In the genomic region with DNA sequence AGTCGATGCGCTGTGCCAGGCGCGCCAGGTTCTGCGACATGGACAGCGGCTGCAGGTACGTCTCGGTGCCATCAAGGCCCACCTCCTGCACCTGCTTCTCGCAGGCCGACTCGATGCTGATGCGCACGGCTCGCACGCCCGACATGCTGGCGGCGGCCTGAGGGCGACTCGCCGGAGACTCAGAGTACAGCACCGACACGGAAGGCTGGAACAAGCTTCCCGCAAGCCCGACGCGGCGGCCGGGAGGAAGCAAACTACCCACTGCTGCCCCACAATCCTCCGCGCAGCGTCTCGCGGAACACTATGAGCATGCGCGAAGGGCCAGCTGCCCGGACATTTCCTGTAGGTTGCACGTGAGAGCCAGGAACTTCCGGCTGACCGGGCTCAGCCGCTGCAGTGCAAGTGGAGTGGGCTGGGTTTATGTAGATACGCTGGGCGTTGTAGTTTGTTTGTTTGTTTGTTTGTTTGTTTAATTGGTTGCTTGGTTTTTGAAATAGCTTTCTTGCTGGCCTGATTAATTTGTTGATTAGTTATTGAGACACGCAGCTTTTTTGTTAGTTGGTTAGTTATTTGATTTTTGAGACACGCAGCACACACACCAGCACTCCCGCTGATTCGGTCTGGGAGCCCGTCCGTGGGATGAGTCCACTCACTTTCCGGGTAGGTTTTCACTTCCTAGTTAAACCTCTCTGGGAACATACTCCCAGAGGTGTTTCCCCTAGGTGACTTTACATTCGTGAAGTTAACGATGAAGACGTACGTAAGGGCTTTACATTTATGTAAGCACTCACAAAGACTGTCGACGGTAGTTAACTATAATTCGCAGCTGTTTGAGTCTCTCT, we compare ENCODE assay signal across 8 mouse cellular contexts. TPM values are rescaled to one million over a fixed set of nuclear protein-coding genes. Genes with fewer than 3 reads are reported as not detected.
DNase-seq lines count a peak whose midpoint lies in the region; ATAC-seq lines count a peak whose summit lies in the region.

A gene (minus strand): TSS at position 283 of the 842 bp plus-strand sequence.

- peaks cover 12% of the 10 kb centered on the region for H3K36me3 ChIP-seq in lung, embryonic 16.5 days (ENCODE audit: control insufficient read depth, insufficient read depth, low read length)

- H3K27ac ChIP-seq in lung, embryonic 16.5 days (ENCODE audit: low read length): peak within 1 kb of the TSS; percentile 91

- H3K9ac ChIP-seq in lung, embryonic 16.5 days (ENCODE audit: low read length): peak within 1 kb of the TSS; percentile 99

- peak; percentile 95 to 96 for ATAC-seq in hematopoietic stem cell, adult 5-6 weeks (replicated peaks in 1 of 2; ENCODE audit: insufficient read depth in 1 of 2, low FRiP score in 2 of 2, low TSS enrichment in 1 of 2, low read depth in 1 of 2, poor library complexity in 2 of 2, severe bottlenecking in 2 of 2)
- ATAC-seq in lung, embryonic 16.5 days (ENCODE audit: low read depth): peak; percentile 99

- peak; percentile 94 for DNase-seq in MEL-GATA-1-ER (ENCODE audit: extremely low read depth, low read depth)
- DNase-seq in cerebellum, adult 8-10 months: peak; percentile 91
- peak; percentile 96 for DNase-seq in forelimb bud, embryonic 11.5 days (ENCODE audit: low read depth, low spot score)
- peak; percentile 80 for DNase-seq in layer of hippocampus, adult 9-10 months (ENCODE audit: low spot score)
- DNase-seq in ovary, postnatal 10 days (ENCODE audit: low spot score): peak; percentile 83
- peak; percentile 86 to 87 for DNase-seq in thymus, postnatal 10 days (ENCODE audit: low spot score in 2 of 2)

- peak within 1 kb of the TSS; percentile 73 for H3K4me2 ChIP-seq in lung, embryonic 16.5 days (ENCODE audit: low read depth, low read length)

- 2% methylated on average over 56 of the region's 57 CpGs for WGBS in lung, embryonic 16.5 days

- H3K9me3 ChIP-seq in lung, embryonic 16.5 days (ENCODE audit: control insufficient read depth, low read length): no peaks in the 10 kb centered on the region

- H3K4me1 ChIP-seq in lung, embryonic 16.5 days (replicated peaks; ENCODE audit: control insufficient read depth, insufficient read depth, low read length): peaks cover 16% of the 10 kb centered on the region

- H3K27me3 ChIP-seq in lung, embryonic 16.5 days (ENCODE audit: control insufficient read depth, insufficient read depth, low read depth, low read length): no peaks in the 10 kb centered on the region

- H3K4me3 ChIP-seq in lung, embryonic 16.5 days (ENCODE audit: low read length): peak within 1 kb of the TSS; percentile 99

RNA-seq across cellular contexts. Expression of the gene that starts here (rescaled TPM):
- total RNA-seq in hematopoietic stem cell, adult 5-6 weeks (2017): 29.4 and 35.4 TPM in 2 replicates
- polyA plus RNA-seq in lung, embryonic 16.5 days (2015; fragmentation: Nextera tagmentation; extraction: Ambion mirVana): 30.9 and 34.4 TPM in 2 replicates

Comparison
In these comparisons a context has a peak if more than half of its experiments do, and no peak if none do; other contexts are left out.
1. Peak in every context shown above with its lines: DNase-seq, ATAC-seq, H3K4me3 ChIP-seq and H3K27ac ChIP-seq.